Mouse (Mus musculus) bone marrow macrophage, adult 2 months (primary cell): ENCODE results near the gene Psen1.
A peak's percentile ranks its signal among the peaks of the same experiment; 100 is the strongest.

Source experiments
- CTCF ChIP-seq: IDR thresholded peaks from 2 replicates; pipeline ENCODE4 v1.5.1; 2012; ENCODE audit warnings: low read depth, mild to moderate bottlenecking, low read length, moderate library complexity
- POLR2A ChIP-seq: IDR thresholded peaks from 2 replicates; pipeline ENCODE4 v1.6.1; 2012; ENCODE audit warnings: mild to moderate bottlenecking, low read depth, low read length, borderline replicate concordance

- TF ChIP-seq CTCF (peak; percentile 92), POLR2A (no peak)
These were observed 82.7 kb downstream of the Psen1 start for GRCm38 (mm10) chr12:83770418-83771256.
